Mouse (Mus musculus) adrenal gland, postnatal 36 days (tissue): Measurements from ENCODE around the gene Inpp5b. TPM values are rescaled to one million over a fixed set of nuclear protein-coding genes. Genes with fewer than 3 reads are reported as not detected.
A peak's percentile ranks its signal among the peaks of the same experiment; 100 is the strongest.
"Not testable (repeated sequence)": the region's sequence is repeated elsewhere in the genome, so short reads cannot be mapped to it uniquely, and the experiment has no call there.

Source experiments
- DNase-seq, 2 experiments: peaks; one replicate each; pipeline ENCODE4 v3.0.0; 2021; ENCODE audit warnings: mixed read lengths in 1 of 2
- total RNA-seq, 2 experiments: library from RNA; stranded (reverse); gene quantifications; 2 replicates each; pipeline ENCODE4 v1.2.3; 2021

Inpp5b gene
- total RNA-seq, 2 experiments from 2014 or later: 15.9 to 21.0 TPM

DNA sequence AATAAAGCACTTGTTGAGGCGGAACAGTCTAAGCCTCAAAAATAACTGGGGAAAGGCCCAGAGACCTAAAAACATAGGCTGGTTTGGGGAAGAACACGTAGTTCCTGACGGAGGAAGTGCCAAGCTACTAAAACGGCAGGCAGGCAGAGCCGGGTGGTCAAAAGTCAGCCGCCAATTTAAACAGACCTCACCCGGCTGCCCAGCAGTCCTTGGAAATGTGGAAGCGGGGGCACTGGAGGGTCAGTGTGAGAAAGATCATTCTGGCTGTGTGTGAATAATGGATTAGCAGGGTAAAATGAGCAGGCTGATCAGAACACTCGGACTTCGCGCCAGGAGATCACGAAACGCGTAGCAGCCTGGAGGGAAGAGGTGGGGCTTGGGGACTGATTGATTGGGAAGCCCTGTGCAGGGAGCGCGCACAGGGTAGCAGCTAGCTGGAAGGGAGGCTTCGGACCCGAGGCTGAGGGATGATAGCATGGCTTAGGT, 31.6 kb upstream of the Inpp5b start:
- DNase-seq: peak; percentile 70 to 74

GRCm38 (mm10) chr4:124710776-124711291, 30.8 kb upstream of the Inpp5b start:
- no peak for DNase-seq

GRCm38 (mm10) chr4:124712618-124713017, 29.0 kb upstream of the Inpp5b start:
- DNase-seq: no peak

GRCm38 (mm10) chr4:124713850-124714249, 27.8 kb upstream of the Inpp5b start:
- DNase-seq: not testable (repeated sequence)

GRCm38 (mm10) chr4:124714545-124715481, 26.8 kb upstream of the Inpp5b start, which contains the start of gene Sf3a3:
Gene Sf3a3, plus strand, starts transcription at chr4:124714776.
- DNase-seq: peak; percentile 96

DNA sequence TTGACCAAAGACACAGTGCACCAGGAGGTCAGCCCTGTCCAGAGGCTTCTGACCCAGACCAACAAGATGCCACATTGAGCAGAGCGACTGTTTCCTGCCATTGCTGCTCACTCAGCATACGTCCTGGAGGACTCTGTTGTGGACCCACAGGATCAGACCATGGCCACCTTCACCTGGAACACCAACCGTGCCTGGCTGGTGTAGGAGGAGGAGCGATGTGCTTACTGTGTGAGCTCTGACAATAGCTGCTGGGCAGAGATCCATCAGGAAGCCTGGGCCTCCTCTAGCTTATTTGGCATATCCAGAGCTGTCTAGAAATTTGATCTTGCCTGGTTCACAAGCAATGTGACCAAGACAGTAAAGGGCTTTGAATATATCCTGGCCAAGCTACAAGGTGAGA, 22.5 kb upstream of the Inpp5b start:
- DNase-seq: no peak

GRCm38 (mm10) chr4:124726121-124726520, 15.5 kb upstream of the Inpp5b start:
- no peak for DNase-seq

DNA sequence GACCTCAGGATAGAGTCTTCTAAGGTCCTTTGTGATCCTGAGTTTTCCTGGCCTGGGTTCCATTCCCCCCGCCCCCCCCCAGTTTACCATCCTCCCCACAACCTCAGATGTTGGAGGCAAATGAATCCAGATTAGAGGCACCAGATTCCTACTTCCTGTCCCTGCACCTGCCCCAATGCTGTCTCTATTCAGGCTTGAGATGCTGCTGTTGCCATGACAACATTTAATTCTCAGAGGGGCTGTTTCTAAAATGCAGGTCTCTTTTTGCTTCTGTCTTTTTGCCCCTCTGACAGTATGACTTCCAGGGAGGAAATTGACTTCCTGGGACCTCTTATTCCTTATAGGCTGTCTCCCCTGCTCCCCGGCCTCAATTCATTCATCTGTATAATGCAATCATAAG, 4.7 kb upstream of the Inpp5b start:
- no peak for DNase-seq

- DNase-seq: no peak
These were observed 4.2 kb upstream of the Inpp5b start for GRCm38 (mm10) chr4:124737486-124737885.

GRCm38 (mm10) chr4:124738013-124738412, 3.6 kb upstream of the Inpp5b start:
- DNase-seq: no peak

DNA sequence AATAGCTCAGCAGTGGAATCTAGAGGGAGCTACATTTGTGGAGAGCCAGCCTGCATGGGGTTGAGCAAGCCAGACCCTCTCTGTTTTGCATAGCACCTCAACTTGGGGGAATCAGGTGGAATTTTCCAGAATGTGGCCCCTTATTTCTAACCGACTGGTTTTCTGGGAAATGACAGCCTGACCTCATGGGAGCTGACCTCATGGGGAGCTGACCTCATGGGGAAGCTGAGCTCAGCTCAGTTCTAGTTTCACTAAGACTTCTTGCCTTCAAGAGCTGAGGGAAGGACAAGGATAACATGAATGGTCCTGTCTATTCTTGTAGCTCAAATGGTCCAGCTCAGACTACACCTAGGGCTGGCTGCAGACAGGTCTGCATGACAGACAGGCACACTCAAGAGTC, 2.9 kb upstream of the Inpp5b start:
- no peak for DNase-seq

- DNase-seq: no peak
These were observed 1.2 kb downstream of the Inpp5b start for GRCm38 (mm10) chr4:124742839-124743238.

DNA sequence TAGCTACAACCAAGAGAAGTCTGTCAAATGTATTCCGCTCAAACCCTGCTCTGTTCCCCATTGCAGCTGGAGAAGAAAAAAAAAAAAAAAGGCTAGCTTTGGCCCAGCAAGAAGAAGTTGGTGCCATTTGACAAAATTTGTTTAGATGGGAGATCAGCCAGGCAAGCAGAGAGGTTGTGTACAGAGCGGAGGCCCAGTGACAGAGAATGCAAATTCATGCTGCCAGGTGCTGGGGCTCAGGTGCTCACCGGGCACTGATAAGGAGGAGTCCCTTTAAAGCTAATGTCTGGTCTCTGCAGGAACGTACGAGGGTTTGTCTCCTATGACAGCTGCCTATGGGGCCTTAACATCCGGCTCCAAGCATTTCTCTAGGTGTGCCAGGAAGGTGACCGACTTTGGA, 4.9 kb downstream of the Inpp5b start:
- no peak for DNase-seq

- no peak for DNase-seq
These were observed 6.2 kb downstream of the Inpp5b start for GRCm38 (mm10) chr4:124747851-124748250.

- DNase-seq: peak; percentile 98 to 100
These were observed 9.9 kb downstream of the Inpp5b start for GRCm38 (mm10) chr4:124751300-124752250.

DNA sequence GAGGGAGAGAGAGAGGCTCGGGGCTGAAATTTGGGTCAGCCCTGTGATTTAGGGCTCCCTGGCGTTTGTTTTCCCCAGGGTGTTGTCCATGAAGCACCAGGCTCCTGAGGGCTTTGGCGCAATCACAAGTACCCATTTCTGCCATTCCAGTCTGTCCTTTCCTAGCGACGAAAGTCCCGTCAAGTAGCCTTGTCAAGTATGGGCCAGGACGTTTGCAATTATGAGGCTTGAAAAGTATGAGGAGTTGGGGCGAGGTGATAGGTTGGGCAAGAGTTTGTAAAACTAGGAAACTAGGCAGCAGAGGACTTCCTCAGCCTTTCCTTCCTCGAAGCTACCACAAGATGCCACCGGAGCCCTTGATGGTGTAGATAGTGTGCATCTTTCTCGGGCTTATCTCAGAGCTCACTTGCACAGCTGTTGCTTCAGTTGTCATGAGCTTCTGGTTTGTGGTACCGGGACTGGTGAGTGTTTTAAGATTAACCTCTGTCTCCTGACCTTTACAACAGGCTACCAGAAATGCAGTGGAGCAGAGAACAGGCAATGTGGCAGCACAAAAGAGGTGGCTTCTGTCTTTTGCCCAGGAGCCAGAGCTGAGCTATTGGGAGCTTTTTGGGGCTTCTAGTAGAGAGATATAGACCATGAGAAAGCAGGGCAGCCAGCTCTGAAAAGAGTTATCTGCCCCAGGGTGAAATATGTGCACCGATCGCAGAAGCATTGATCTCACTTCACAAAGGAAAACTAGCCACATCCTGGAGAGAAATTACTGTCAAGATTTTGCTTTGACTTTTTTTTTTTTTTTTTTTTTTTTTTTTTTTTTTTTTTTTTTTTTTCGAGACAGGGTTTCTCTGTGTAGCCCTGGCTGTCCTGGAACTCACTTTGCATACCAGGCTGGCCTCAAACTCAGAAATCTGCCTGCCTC, 10.9 kb downstream of the Inpp5b start:
- DNase-seq: no peak

DNA sequence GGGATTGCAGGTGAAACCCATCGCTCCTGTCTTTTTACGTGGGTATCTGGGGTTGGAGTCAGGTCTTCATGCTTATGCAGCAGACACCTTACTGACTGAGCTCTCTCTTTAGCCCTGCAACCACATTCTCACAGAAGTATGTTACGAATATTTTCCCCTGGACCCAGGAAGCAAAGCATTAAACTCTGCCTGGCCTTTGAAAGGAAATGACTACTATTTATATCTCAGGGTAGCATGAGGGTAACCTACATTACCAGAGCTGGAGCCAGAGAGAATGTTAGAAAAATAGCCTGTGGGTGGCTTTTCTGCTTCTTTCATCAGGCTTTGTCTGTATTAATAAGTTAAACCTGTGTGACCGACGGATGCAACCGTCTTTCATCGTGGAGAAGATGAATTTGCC, 13.9 kb downstream of the Inpp5b start:
- no peak for DNase-seq

- DNase-seq: peak; percentile 61 to 63
These were observed 17.7 kb downstream of the Inpp5b start for GRCm38 (mm10) chr4:124759305-124759811.

GRCm38 (mm10) chr4:124761201-124761600, 19.6 kb downstream of the Inpp5b start:
- DNase-seq: no peak

DNA sequence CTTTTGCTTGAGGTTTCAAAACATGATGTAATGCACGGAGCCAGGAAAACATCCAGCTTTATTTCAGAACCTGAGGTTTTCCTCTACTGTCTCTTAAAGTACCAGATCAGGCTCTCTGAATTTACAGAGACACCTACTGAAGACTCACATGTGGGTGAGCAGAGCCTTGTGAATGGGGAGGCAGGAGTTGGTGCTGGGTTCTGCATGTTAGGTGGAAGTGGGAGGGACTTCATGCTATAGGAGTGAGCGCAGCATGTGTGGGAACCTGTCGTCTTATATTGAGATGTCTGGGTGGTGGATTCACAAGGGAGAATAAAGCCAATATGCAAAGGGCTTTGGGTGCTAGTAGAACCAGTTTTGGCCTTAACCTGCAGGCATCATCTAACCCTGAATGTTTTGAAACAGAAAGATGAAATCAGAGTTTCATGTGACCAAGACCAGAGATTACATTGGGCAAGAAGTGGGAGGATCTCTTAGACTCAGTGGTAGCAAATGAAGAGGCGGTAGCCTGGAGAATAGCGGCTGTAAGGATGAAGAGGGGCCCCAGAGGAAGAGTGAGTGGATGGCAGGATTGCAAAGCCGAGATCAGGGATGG, 21.3 kb downstream of the Inpp5b start:
- no peak for DNase-seq
